Mouse (Mus musculus) forebrain, embryonic 14.5 days (tissue): ENCODE measurements around the gene Ptpn9. TPM values are rescaled to one million over a fixed set of nuclear protein-coding genes. Genes with fewer than 3 reads are reported as not detected.
"Not testable (repeated sequence)": the region's sequence is repeated elsewhere in the genome, so short reads cannot be mapped to it uniquely, and the experiment has no call there.

ENCODE experiments used
- ATAC-seq: fragments of 200-750 bp; cut with Nextera tagmentation; 2 replicates; pipeline ENCODE4 v1.8.0; 2017; ENCODE audit warnings: mild to moderate bottlenecking, moderate library complexity
- DNase-seq: peaks from one replicate; pipeline ENCODE4 v3.0.0-alpha.2; 2015; ENCODE audit warnings: low spot score
- H3K27ac ChIP-seq: fragments of 300-500 bp; sonication (generic); 2 replicates; pipeline ENCODE4 v1.5.1; 2014; ENCODE audit warnings: low read depth, mild to moderate bottlenecking, control low read depth, low read length, moderate library complexity
- H3K27me3 ChIP-seq: fragments of 300-500 bp; sonication (generic); replicated peaks from 2 replicates; pipeline ENCODE4 v1.6.1; 2014; ENCODE audit warnings: low read length, control low read depth, mixed read lengths; ENCODE audit not compliant: control insufficient read depth, insufficient read depth
- H3K36me3 ChIP-seq: fragments of 300-500 bp; sonication (generic); 2 replicates; pipeline ENCODE4 v1.6.1; 2014; ENCODE audit warnings: low read length, control low read depth; ENCODE audit not compliant: control insufficient read depth, insufficient read depth
- H3K4me1 ChIP-seq: fragments of 300-500 bp; sonication (generic); 2 replicates; pipeline ENCODE4 v1.6.1; 2014; ENCODE audit warnings: antibody characterized with exemption, low read length, control low read depth; ENCODE audit not compliant: control insufficient read depth, insufficient read depth
- H3K4me2 ChIP-seq: fragments of 300-500 bp; sonication (generic); 2 replicates; pipeline ENCODE4 v1.6.1; 2014; ENCODE audit warnings: mild to moderate bottlenecking, control low read depth, low read length
- H3K4me3 ChIP-seq: fragments of 300-500 bp; sonication (generic); 2 replicates; pipeline ENCODE4 v1.5.1; 2014; ENCODE audit warnings: low read depth, low read length, control low read depth
- H3K9ac ChIP-seq: fragments of 300-500 bp; sonication (generic); 2 replicates; pipeline ENCODE4 v1.6.1; 2014; ENCODE audit warnings: mild to moderate bottlenecking, low read length, control low read depth, moderate library complexity
- H3K9me3 ChIP-seq: fragments of 300-500 bp; sonication (generic); replicated peaks from 2 replicates; pipeline ENCODE4 v1.6.1; 2016; ENCODE audit warnings: low read length, control low read depth, mixed read lengths; ENCODE audit not compliant: control insufficient read depth
- WGBS: fragments of 180-500 bp; shearing (Covaris S2); extraction: QIAGEN DNeasy Blood & Tissue Kit; methylation state at CpG from one replicate; pipeline ENCODE4 v1.1.7; 2014; 5-methylcytosine and 5-hydroxymethylcytosine counted together
- polyA plus RNA-seq: library from polyadenylated mRNA; unstranded; fragments of >200 nt; fragmentation: Nextera tagmentation; extraction: Ambion mirVana; gene quantifications from 2 replicates; pipeline ENCODE4 v1.2.1, GENCODE M21; 2014

Gene Ptpn9
- polyA plus RNA-seq, 1 experiment from 2014 or later: 28.2 TPM

- 95% methylated on average over 3 of the region's 3 CpGs for WGBS
- Histone ChIP-seq H3K9me3 (no peaks in the 10 kb centered on the region), H3K9ac (no peak overlapping the region), H3K36me3 (peaks cover 38% of the 10 kb centered on the region), H3K4me3 (no peak overlapping the region), H3K4me1 (no peaks in the 10 kb centered on the region), H3K27me3 (no peaks in the 10 kb centered on the region), H3K4me2 (no peak overlapping the region), H3K27ac (no peak overlapping the region)
- no peak for ATAC-seq
- no peak for DNase-seq
Observed at GRCm38 (mm10) chr9:56961591-56961990, 33.1 kb upstream of the Ptpn9 start.

GRCm38 (mm10) chr9:56970158-56970557 lies 24.6 kb upstream of the Ptpn9 start:
- DNase-seq (no peak), ATAC-seq (no peak)
- Histone ChIP-seq H3K4me2 (no peak overlapping the region), H3K9me3 (no peaks in the 10 kb centered on the region), H3K4me1 (no peaks in the 10 kb centered on the region), H3K4me3 (no peak overlapping the region), H3K27me3 (no peaks in the 10 kb centered on the region), H3K27ac (no peak overlapping the region), H3K36me3 (peaks cover 17% of the 10 kb centered on the region), H3K9ac (no peak overlapping the region)
- WGBS: 81% methylated on average over 2 of the region's 2 CpGs

- Histone ChIP-seq H3K27me3 (no peaks in the 10 kb centered on the region), H3K27ac (no peak overlapping the region), H3K4me2 (no peak overlapping the region), H3K4me1 (no peaks in the 10 kb centered on the region), H3K4me3 (no peak overlapping the region), H3K36me3 (peaks cover 16% of the 10 kb centered on the region), H3K9ac (no peak overlapping the region), H3K9me3 (no peaks in the 10 kb centered on the region)
- DNase-seq (no peak), ATAC-seq (no peak)
- WGBS: 85% methylated on average over 8 of the region's 8 CpGs
Observed at GRCm38 (mm10) chr9:56973960-56974524, 20.7 kb upstream of the Ptpn9 start.

GRCm38 (mm10) chr9:56975199-56975598 lies 19.5 kb upstream of the Ptpn9 start:
- Histone ChIP-seq H3K36me3 (peaks cover 16% of the 10 kb centered on the region), H3K27ac (no peak overlapping the region), H3K9me3 (no peaks in the 10 kb centered on the region), H3K4me2 (no peak overlapping the region), H3K4me1 (no peaks in the 10 kb centered on the region), H3K27me3 (no peaks in the 10 kb centered on the region), H3K4me3 (no peak overlapping the region), H3K9ac (no peak overlapping the region)
- ATAC-seq (no peak), DNase-seq (no peak)
- 85% methylated on average over 3 of the region's 3 CpGs for WGBS

- H3K27ac ChIP-seq: no peak overlapping the region
- H3K9ac ChIP-seq: no peak overlapping the region
- H3K9me3 ChIP-seq: no peaks in the 10 kb centered on the region
- DNase-seq (no peak), ATAC-seq (no peak)
- no peaks in the 10 kb centered on the region for H3K4me1 ChIP-seq
- H3K27me3 ChIP-seq: no peaks in the 10 kb centered on the region
- H3K36me3 ChIP-seq: peaks cover 28% of the 10 kb centered on the region; the same call in 1 of the 2 replicates
- WGBS: 93% methylated on average over 6 of the region's 6 CpGs
- no peak overlapping the region for H3K4me3 ChIP-seq
- H3K4me2 ChIP-seq: no peak overlapping the region
Observed at GRCm38 (mm10) chr9:56980186-56980585, 14.5 kb upstream of the Ptpn9 start.

- Histone ChIP-seq H3K4me1 (no peaks in the 10 kb centered on the region), H3K4me2 (no peak overlapping the region), H3K9me3 (no peaks in the 10 kb centered on the region), H3K36me3 (peaks cover 25% of the 10 kb centered on the region; the same call in 1 of the 2 replicates), H3K27me3 (no peaks in the 10 kb centered on the region), H3K4me3 (no peak overlapping the region), H3K27ac (no peak overlapping the region), H3K9ac (no peak overlapping the region)
- no peak for ATAC-seq
- 70% methylated on average over 1 of the region's 1 CpGs for WGBS
- no peak for DNase-seq
Observed at GRCm38 (mm10) chr9:56981502-56981901, 13.2 kb upstream of the Ptpn9 start.

GRCm38 (mm10) chr9:56995198-56996027 lies 690 bp downstream of the Ptpn9 start:
- peak overlapping the region; percentile 87 for H3K4me3 ChIP-seq
- DNase-seq (peak; percentile 59), ATAC-seq (peak; percentile 75)
- peak overlapping the region; percentile 93 for H3K27ac ChIP-seq
- WGBS: under 1% methylated on average over 72 of the region's 80 CpGs
- 0 out of 2 replicates have a peak, but pooled peaks cover 2% of the 10 kb centered on the region for H3K36me3 ChIP-seq
- H3K4me1 ChIP-seq: peaks cover 10% of the 10 kb centered on the region; the same call in 1 of the 2 replicates
- H3K4me2 ChIP-seq: peak overlapping the region; percentile 89
- peak overlapping the region; percentile 96 for H3K9ac ChIP-seq
- no peaks in the 10 kb centered on the region for H3K27me3 ChIP-seq
- no peaks in the 10 kb centered on the region for H3K9me3 ChIP-seq

GRCm38 (mm10) chr9:56996028-56996346 lies 1.3 kb downstream of the Ptpn9 start:
- Histone ChIP-seq H3K4me2 (peak overlapping the region; percentile 89), H3K36me3 (0 out of 2 replicates have a peak, but pooled peaks cover 2% of the 10 kb centered on the region), H3K27me3 (no peaks in the 10 kb centered on the region), H3K4me1 (peaks cover 10% of the 10 kb centered on the region; the same call in 1 of the 2 replicates), H3K9ac (peak overlapping the region; percentile 96), H3K9me3 (no peaks in the 10 kb centered on the region), H3K4me3 (peak overlapping the region; percentile 87), H3K27ac (peak overlapping the region; percentile 93)
- WGBS: 0% methylated on average over 5 of the region's 5 CpGs
- ATAC-seq: no peak
- DNase-seq: peak; percentile 37

- not testable (repeated sequence) for H3K9ac ChIP-seq, H3K4me1 ChIP-seq, H3K27ac ChIP-seq, H3K27me3 ChIP-seq, H3K36me3 ChIP-seq, H3K4me3 ChIP-seq, ATAC-seq, H3K9me3 ChIP-seq, H3K4me2 ChIP-seq
- DNase-seq: peak; percentile 7
- 79% methylated on average over 1 of the region's 1 CpGs for WGBS
Observed at GRCm38 (mm10) chr9:56997206-56997605, 2.5 kb downstream of the Ptpn9 start.
